Mouse (Mus musculus) heart, postnatal 4 days (tissue): ENCODE measurements around the gene Rps13. TPM values are rescaled to one million over a fixed set of nuclear protein-coding genes. Genes with fewer than 3 reads are reported as not detected.
"Not testable (repeated sequence)": the region's sequence is repeated elsewhere in the genome, so short reads cannot be mapped to it uniquely, and the experiment has no call there.

ENCODE experiments used
- DNase-seq: peaks from one replicate; pipeline ENCODE4 v3.0.0; 2021
- total RNA-seq, 2 experiments: library from RNA; stranded (reverse); gene quantifications; 2 replicates each; pipeline ENCODE4 v1.2.3; 2021

Gene Rps13
- 100 to 1,000 TPM; 450 to 451 TPM for total RNA-seq

GRCm38 (mm10) chr7:116333713-116334668 is at the start of gene Rps13:
Rps13 (minus strand) TSS chr7:116334195.
- peak; percentile 98 for DNase-seq

GRCm38 (mm10) chr7:116379181-116379580 is 45.2 kb upstream of the Rps13 start:
- not testable (repeated sequence) for DNase-seq

GRCm38 (mm10) chr7:116374284-116374683 is 40.3 kb upstream of the Rps13 start:
- DNase-seq = no peak

GRCm38 (mm10) chr7:116336226-116336625 is 2.2 kb upstream of the Rps13 start:
- peak; percentile 79 for DNase-seq

DNA sequence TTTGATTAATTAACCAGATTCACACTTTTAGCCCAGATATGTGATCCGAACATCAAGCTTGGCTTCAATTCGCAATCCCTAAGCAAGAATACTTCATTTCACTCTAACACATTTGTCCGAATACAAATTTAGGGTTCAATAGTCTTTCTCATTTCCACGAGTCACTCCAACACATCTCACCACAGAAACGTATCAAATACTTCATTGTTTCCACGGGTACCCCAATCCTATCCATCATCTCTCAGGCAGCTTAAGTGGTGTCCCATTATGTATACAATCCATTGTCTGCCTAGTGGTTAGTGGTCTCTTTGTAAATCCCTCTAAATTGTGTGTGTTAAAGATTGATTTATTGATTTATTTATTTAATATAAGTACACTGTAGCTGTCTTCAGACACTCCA is 1.1 kb upstream of the Rps13 start:
- no peak for DNase-seq

DNA sequence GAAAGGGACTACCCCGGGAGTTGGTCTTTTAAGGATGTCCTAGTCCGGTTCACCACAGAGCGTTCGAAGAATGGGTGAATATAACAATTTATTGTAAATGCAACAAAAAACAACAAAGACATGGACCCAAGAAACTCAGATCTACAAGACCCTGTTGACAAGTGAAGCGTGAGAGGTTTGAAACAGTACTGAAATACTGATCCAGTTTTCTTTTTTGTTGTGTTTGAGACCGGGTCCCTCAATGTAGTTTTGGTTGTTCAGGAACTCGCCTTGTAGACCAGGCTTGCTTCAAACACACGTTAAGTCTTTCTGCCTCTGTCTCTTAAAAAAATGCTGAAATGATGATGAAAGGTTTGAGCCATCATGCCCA is 659 bp upstream of the Rps13 start:
- no peak for DNase-seq

GRCm38 (mm10) chr7:116331246-116331645 is 2.7 kb downstream of the Rps13 start:
- DNase-seq = no peak

- DNase-seq = no peak
Measured at GRCm38 (mm10) chr7:116329858-116330257, 4.1 kb downstream of the Rps13 start.

DNA sequence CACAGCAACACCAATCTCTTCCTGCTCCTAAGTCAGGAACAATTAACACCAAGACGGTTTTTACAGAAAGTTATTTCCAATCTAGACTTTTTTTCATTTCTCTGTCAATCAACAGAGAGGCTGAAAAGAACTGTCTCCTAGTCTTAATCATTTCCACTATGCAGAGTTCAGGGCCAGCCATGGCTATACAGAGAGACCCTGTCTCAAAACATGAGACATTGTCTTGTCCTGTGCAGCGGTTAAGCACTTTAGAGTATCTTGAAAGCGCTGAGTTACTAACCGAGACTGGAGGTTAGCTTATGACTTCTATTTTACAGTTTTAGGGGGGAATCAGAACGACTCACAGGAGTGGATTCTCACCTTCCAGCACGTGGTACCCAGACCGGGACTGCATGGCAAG is 5.2 kb downstream of the Rps13 start:
- DNase-seq = no peak

- no peak for DNase-seq
Measured at GRCm38 (mm10) chr7:116327901-116328300, 6.1 kb downstream of the Rps13 start.

DNA sequence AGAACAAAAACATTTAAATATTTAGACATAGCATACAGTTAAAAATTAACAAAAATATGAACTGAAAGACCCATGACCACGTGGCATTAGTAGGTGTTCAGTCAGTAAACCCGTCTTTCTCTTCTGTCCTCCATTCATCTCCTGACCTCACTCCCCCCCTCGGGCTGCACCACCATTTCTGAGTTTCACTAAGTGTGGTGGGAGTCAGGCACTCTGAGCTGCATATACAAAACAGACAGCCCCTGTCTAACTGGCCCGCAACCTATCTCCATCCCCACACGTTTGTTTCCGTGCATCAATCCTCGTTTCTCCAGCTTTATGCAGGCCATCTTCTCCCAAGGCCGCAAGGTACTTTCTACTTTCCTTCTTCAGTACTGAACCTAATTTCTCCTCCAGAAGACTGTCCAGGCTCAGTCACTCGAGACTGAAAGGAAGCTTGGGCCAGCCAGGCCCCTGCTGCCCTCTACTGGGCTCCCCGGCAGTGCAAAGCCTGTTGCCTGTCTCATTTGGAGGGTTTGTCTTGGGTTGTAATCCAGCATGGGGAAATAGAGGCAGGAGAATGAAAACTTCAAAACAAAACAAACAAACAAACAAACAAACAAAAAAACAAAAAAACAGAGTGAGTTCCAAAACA is 10.5 kb downstream of the Rps13 start:
- DNase-seq = peak; percentile 82

- DNase-seq = peak; percentile 25
Measured at GRCm38 (mm10) chr7:116309456-116309855, 24.5 kb downstream of the Rps13 start.

GRCm38 (mm10) chr7:116308632-116308991 is 25.4 kb downstream of the Rps13 start:
- DNase-seq = no peak

GRCm38 (mm10) chr7:116307871-116308631 is 25.9 kb downstream of the Rps13 start, which contains the start of gene Plekha7:
Plekha7 (minus strand) TSS chr7:116308376.
- DNase-seq = peak; percentile 39

DNA sequence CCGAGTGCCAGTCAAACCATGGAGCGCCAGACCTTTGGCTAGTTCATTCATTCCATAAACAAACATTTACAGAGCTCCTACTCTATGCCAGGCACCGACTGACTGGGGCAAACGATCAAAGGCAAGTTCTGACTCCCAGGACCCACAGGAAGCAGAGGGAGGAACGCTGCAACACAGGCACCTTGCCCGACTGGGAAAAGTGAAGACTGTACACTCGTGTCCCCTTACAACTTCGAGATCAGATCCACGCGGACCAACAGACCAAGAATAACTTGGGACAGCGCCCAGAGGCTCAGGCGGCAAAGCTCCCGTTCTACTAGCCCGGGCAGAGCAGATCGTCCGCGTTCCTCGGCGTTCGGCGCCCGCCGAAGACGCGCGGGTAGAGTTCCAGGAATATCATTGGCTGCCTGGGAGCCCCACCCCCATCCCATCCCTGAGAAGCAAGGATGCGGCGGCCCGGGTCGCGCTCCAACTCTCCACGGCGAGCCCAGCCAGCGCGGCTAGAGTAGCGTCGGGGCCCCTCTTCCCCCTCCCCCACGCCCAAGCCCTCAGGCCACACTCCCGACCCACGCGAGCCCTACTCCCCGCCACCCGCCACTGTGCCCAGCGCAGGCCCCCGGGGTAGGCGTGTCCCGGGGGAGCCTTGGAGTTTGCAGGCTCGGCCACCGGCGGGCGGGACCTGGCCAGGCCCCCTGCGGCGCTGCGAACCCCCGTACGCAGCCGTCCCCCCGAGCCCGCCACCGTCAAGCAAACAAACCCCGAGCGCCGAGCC is 26.7 kb downstream of the Rps13 start:
- DNase-seq = peak; percentile 76

GRCm38 (mm10) chr7:116306601-116307000 is 27.4 kb downstream of the Rps13 start:
- no peak for DNase-seq

- no peak for DNase-seq
Measured at GRCm38 (mm10) chr7:116301661-116302311, 32.2 kb downstream of the Rps13 start.

DNA sequence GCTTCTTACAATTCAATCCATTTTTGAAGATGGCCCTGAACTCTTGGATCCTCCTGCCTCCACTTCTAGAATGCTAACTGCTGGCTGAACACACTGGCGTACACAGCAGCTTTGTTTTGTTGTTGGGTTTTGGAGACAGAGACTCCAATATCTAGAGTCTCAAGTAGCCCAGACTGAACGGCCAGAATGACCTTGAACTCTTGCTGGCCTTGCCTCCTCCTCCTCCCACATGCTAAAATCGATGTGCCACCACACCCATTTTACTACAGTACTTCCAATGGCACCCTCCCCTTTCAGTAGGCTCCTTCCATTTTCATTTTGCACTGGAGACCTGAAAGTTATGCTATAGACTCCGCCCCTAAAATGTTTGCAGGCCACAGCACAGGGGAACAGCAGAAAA is 32.9 kb downstream of the Rps13 start:
- DNase-seq = no peak

GRCm38 (mm10) chr7:116298851-116299250 is 35.1 kb downstream of the Rps13 start:
- no peak for DNase-seq

GRCm38 (mm10) chr7:116298389-116298788 is 35.6 kb downstream of the Rps13 start:
- DNase-seq = no peak

- DNase-seq = no peak
Measured at GRCm38 (mm10) chr7:116294961-116295360, 39.0 kb downstream of the Rps13 start.

- no peak for DNase-seq
Measured at GRCm38 (mm10) chr7:116292377-116292776, 41.6 kb downstream of the Rps13 start.
